Mouse (Mus musculus) lung, adult 2 months (tissue): ENCODE results near the gene S1pr1.

ENCODE experiments used
- CTCF ChIP-seq: fragments of 200-500 bp; IDR thresholded peaks from 2 replicates; pipeline ENCODE4 v1.5.1; 2011; ENCODE audit warnings: mild to moderate bottlenecking, low read length, control low read depth; ENCODE audit not compliant: insufficient read depth
- POLR2A ChIP-seq: fragments of 200-500 bp; IDR thresholded peaks from 2 replicates; pipeline ENCODE4 v1.6.1; 2011; ENCODE audit warnings: low read depth, mild to moderate bottlenecking, control low read depth, low read length, borderline replicate concordance; ENCODE audit errors: extremely low read depth

DNA sequence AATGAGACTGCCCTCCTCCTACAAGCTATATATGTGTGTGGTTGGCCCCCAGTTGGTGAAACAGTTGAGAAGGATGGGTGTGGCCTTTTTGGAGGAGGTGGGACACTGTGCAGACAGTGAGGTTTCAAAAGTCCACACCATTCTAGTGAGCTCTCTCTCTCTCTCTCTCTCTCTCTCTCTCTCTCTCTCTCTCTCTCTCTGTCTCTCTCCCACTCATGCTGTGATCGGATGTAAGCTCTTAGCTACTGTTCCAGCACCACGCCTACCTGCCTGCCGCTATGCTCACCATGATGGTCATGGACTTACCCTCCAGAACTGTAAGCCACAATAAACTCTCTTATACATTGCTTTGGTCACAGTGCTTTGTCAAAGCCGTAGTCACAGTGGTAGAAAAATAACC, 44.8 kb upstream of the S1pr1 start:
- TF ChIP-seq POLR2A (no peak), CTCF (no peak)
